Mouse (Mus musculus) CH12.LX (cell line): ENCODE measurements around the gene Acsm2. TPM values are rescaled to one million over a fixed set of nuclear protein-coding genes. Genes with fewer than 3 reads are reported as not detected.

Source experiments
- DNase-seq: peaks from one replicate; pipeline ENCODE4 v3.0.0-alpha.2; 2013; ENCODE audit errors: extremely low read depth
- H3K27ac ChIP-seq: 2 replicates; pipeline ENCODE4 v1.5.1; 2012; ENCODE audit warnings: low read depth, mild to moderate bottlenecking, control low read depth, moderate library complexity; ENCODE audit not compliant: insufficient read depth
- H3K27me3 ChIP-seq: replicated peaks from 2 replicates; pipeline ENCODE3; 2012; ENCODE audit warnings: inconsistent platforms
- H3K36me3 ChIP-seq, 2 experiments: replicated peaks in 1 of 2; 2 replicates each; pipeline versions ENCODE3 to v1.6.1; 2012; ENCODE audit warnings: inconsistent platforms in 1 of 2, low read length in 1 of 2, mild to moderate bottlenecking in 1 of 2, mixed read lengths in 1 of 2, moderate library complexity in 1 of 2; ENCODE audit not compliant: control insufficient read depth in 1 of 2, insufficient read depth in 1 of 2
- H3K4me1 ChIP-seq, 2 experiments: 2 replicates each; pipeline ENCODE4 v1.6.1; 2012; ENCODE audit warnings: inconsistent platforms in 1 of 2, moderate library complexity in 1 of 2; ENCODE audit not compliant: insufficient read depth in 2 of 2, control insufficient read depth in 1 of 2
- H3K4me2 ChIP-seq: 2 replicates; pipeline ENCODE4 v1.6.1; 2012; ENCODE audit warnings: low read depth, mild to moderate bottlenecking, control low read depth; ENCODE audit not compliant: poor library complexity, insufficient read depth, severe bottlenecking
- H3K4me3 ChIP-seq, 3 experiments: fragments of 150-350 bp in 1 of 3; sonication (generic) in 1 of 3; replicated peaks in 1 of 3; 2 replicates each; pipeline versions ENCODE3 to v1.5.1; 2011 to 2012; ENCODE audit warnings: low read depth in 2 of 3, low read length in 2 of 3, mild to moderate bottlenecking in 2 of 3, moderate library complexity in 2 of 3, control low read depth in 1 of 3, improper control_type of control experiment in 1 of 3, inconsistent platforms in 1 of 3, mixed read lengths in 1 of 3; ENCODE audit not compliant: poor library complexity in 1 of 3
- H3K79me2 ChIP-seq: replicated peaks from 2 replicates; pipeline ENCODE4 v1.6.1; 2012; ENCODE audit warnings: mild to moderate bottlenecking, moderate library complexity; ENCODE audit not compliant: control insufficient read depth, poor library complexity, insufficient read depth, severe bottlenecking; ENCODE audit errors: extremely low read depth
- H3K9ac ChIP-seq: 2 replicates; pipeline ENCODE4 v1.6.1; 2012; ENCODE audit warnings: low read depth, mild to moderate bottlenecking, control low read depth, moderate library complexity; ENCODE audit not compliant: insufficient read depth
- H3K9me3 ChIP-seq: replicated peaks from 2 replicates; pipeline ENCODE3; 2012; ENCODE audit warnings: low read length, inconsistent platforms, mixed read lengths
- CHD1 ChIP-seq: IDR thresholded peaks from 2 replicates; pipeline ENCODE4 v1.6.1; 2012; ENCODE audit warnings: low read depth, low read length, improper control_type of control experiment, inconsistent platforms
- CHD2 ChIP-seq: IDR thresholded peaks from 2 replicates; pipeline ENCODE4 v1.6.1; 2011; ENCODE audit warnings: low read length, improper control_type of control experiment
- CTCF ChIP-seq, 2 experiments: IDR thresholded peaks in 1 of 2; conservative IDR thresholded peaks in 1 of 2; 2 replicates each; pipeline ENCODE4 v1.5.1; 2011 to 2012; ENCODE audit warnings: low read depth in 2 of 2, low read length in 2 of 2, improper control_type of control experiment in 1 of 2, inconsistent platforms in 1 of 2, mild to moderate bottlenecking in 1 of 2, moderate library complexity in 1 of 2
- E2F4 ChIP-seq: IDR thresholded peaks from 2 replicates; pipeline ENCODE4 v1.6.1; 2011; ENCODE audit warnings: low read depth, low read length, improper control_type of control experiment; ENCODE audit not compliant: insufficient replicate concordance
- GABPA ChIP-seq: IDR thresholded peaks from 2 replicates; pipeline ENCODE4 v1.6.1; 2012; ENCODE audit warnings: low read depth, low read length, improper control_type of control experiment, inconsistent platforms; ENCODE audit not compliant: insufficient replicate concordance
- HCFC1 ChIP-seq: IDR thresholded peaks from 2 replicates; pipeline ENCODE4 v1.6.1; 2012; ENCODE audit warnings: low read depth, mild to moderate bottlenecking, inconsistent platforms, low read length, improper control_type of control experiment
- JUN ChIP-seq: IDR thresholded peaks from 2 replicates; pipeline ENCODE4 v1.6.1; 2011; ENCODE audit warnings: low read depth, mild to moderate bottlenecking, low read length, improper control_type of control experiment, moderate library complexity; ENCODE audit not compliant: insufficient read depth
- JUND ChIP-seq: conservative IDR thresholded peaks from 2 replicates; pipeline ENCODE4 v1.6.1; 2011; ENCODE audit warnings: low read depth, low read length, improper control_type of control experiment
- RCOR1 ChIP-seq: conservative IDR thresholded peaks from 2 replicates; pipeline ENCODE4 v1.6.1; 2012; ENCODE audit warnings: low read depth, mild to moderate bottlenecking, inconsistent platforms, low read length, improper control_type of control experiment
- SMC3 ChIP-seq: IDR thresholded peaks from 2 replicates; pipeline ENCODE4 v1.6.1; 2011; ENCODE audit warnings: low read depth, low read length, improper control_type of control experiment
- USF1 ChIP-seq: IDR thresholded peaks from 2 replicates; pipeline ENCODE4 v1.6.1; 2014; ENCODE audit warnings: low read depth, mild to moderate bottlenecking, inconsistent platforms, low read length, improper control_type of control experiment
- USF2 ChIP-seq: conservative IDR thresholded peaks from 2 replicates; pipeline ENCODE4 v1.6.1; 2011; ENCODE audit warnings: low read depth, low read length, improper control_type of control experiment
- ZC3H11A ChIP-seq: IDR thresholded peaks from 2 replicates; pipeline ENCODE4 v1.6.1; 2012; ENCODE audit warnings: low read depth, mild to moderate bottlenecking, inconsistent platforms, low read length, improper control_type of control experiment
- ZNF384 ChIP-seq: IDR thresholded peaks from 2 replicates; pipeline ENCODE4 v1.6.1; 2012; ENCODE audit warnings: low read depth, low read length, improper control_type of control experiment, inconsistent platforms
- dilution Hi-C: fragments of 300-500 bp; cut with MboI; formaldehyde crosslinking; loops from 2 replicates; pipeline ENCODE4 v1.14.3; 2020; ENCODE audit warnings: low sequenced_read_pairs; ENCODE audit not compliant: extremely low pct_unique_long_range_greater_than_20kb, extremely low pct_ligation_motif_present
- in situ Hi-C: fragments of 300-500 bp; cut with MboI; formaldehyde crosslinking; loops from 3 replicates; pipeline ENCODE4 v1.14.3; 2019; ENCODE audit warnings: low sequenced_read_pairs, low pct_ligation_motif_present, low pct_unique_long_range_greater_than_20kb, mixed read lengths
- polyA plus RNA-seq: library from polyadenylated mRNA; unstranded; fragments of >175 nt; gene quantifications from 2 replicates; pipeline ENCODE4 v1.2.1, GENCODE M21; 2012; ENCODE audit warnings: low read depth; ENCODE audit not compliant: insufficient read length
- total RNA-seq, 2 experiments: library from RNA; depleted of rRNA; stranded (reverse); fragments of 300-350 nt in 1 of 2; fragments of >200 nt in 1 of 2; gene quantifications; 2 replicates each; pipeline ENCODE4 v1.2.3; 2012 to 2014

Acsm2 gene
- total and polyA plus RNA-seq, 3 experiments = not detected

- TF ChIP-seq JUND (no peak), GABPA (no peak), CHD2 (no peak), USF1 (no peak), RCOR1 (no peak), HCFC1 (no peak), E2F4 (no peak), ZC3H11A (no peak), ZNF384 (no peak), SMC3 (no peak)
- in situ Hi-C loops (no loop called here), dilution Hi-C loops (no loop called here)
- Histone ChIP-seq H3K9ac (no peak overlapping the region), H3K27me3 (no peaks in the 10 kb centered on the region), H3K27ac (no peak overlapping the region), H3K4me3 (no peak overlapping the region), H3K4me1 (peaks cover 0 to 7% of the 10 kb centered on the region in 2 experiments; a peak in 2 of 4 replicates), H3K79me2 (no peaks in the 10 kb centered on the region), H3K9me3 (no peaks in the 10 kb centered on the region), H3K4me2 (no peak overlapping the region), H3K36me3 (no peaks in the 10 kb centered on the region)
- no peak for DNase-seq
These were observed 50.9 kb downstream of the Acsm2 start for GRCm38 (mm10) chr7:119604903-119605483.

- Histone ChIP-seq H3K27ac (no peak overlapping the region), H3K36me3 (no peaks in the 10 kb centered on the region), H3K79me2 (no peaks in the 10 kb centered on the region), H3K27me3 (no peaks in the 10 kb centered on the region), H3K4me1 (peaks cover 0 to 7% of the 10 kb centered on the region in 2 experiments; a peak in 2 of 4 replicates), H3K9ac (no peak overlapping the region), H3K4me3 (no peak overlapping the region), H3K4me2 (no peak overlapping the region), H3K9me3 (no peaks in the 10 kb centered on the region)
- TF ChIP-seq CTCF (conservative IDR thresholded peaks at IDR 0.05 in 1 of 2, IDR thresholded peaks at IDR 0.05 in 1 of 2; ENCODE audit: low read depth in 2 of 2, low read length in 2 of 2) (no peak), CHD2 (no peak), CHD1 (no peak), USF2 (no peak), JUN (no peak)
- in situ Hi-C loops = no loop called here
- DNase-seq = no peak
- dilution Hi-C loops = no loop called here
These were observed 52.0 kb downstream of the Acsm2 start for GRCm38 (mm10) chr7:119605926-119606663.
